16 mouse cellular contexts compared by ENCODE assay signal in the genomic region with DNA sequence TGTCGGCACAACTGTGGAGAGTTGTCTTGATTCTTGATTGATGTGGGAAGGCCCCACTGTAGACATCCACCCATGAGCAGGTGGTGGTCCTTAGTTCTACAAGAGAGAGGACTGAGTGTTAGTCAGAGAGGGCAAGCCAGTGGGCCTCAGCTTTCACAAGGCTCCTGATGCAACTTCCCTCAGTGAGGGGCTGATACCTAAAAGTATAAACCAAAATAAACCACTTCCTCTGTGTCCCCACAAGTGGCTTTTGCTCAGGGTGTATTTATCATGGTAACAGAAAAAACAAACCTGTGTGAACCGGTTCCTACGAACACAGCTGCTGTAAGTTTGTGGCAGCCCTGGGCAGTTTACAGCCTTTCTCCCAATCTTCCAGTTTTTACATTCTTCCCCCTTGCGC. TPM values are rescaled to one million over a fixed set of nuclear protein-coding genes. Genes with fewer than 3 reads are reported as not detected.
DNase-seq lines count a peak whose midpoint lies in the region; ATAC-seq and TF ChIP-seq lines count a peak whose summit lies in the region.
"Had no signal": no experiment of that assay in that cellular context is flagged by ENCODE, and none has a peak within 500 bp of the region (broad histone marks: within the 10 kb centered on the region; RNA-seq: fewer than 3 reads in every experiment).

No protein-coding gene starts in this region.

- H3K4me3 ChIP-seq in spleen, adult 2 months (ENCODE audit: extremely low read depth, insufficient read depth, insufficient read length): no peak overlapping the region
- H3K4me3 ChIP-seq: embryonic facial prominence, embryonic 12.5 days; forebrain, embryonic 15.5 days; limb, embryonic 12.5 days; midbrain, embryonic 13.5 days had no signal

- H3K4me1 ChIP-seq in spleen, adult 2 months (ENCODE audit: control insufficient read depth, insufficient read depth, insufficient read length): peaks cover 30% of the 10 kb centered on the region; the same call in 1 of the 2 replicates
- H3K4me1 ChIP-seq: embryonic facial prominence, embryonic 12.5 days; forebrain, embryonic 15.5 days; limb, embryonic 12.5 days; midbrain, embryonic 13.5 days had no signal

- no peaks in the 10 kb centered on the region for H3K36me3 ChIP-seq in spleen, adult 2 months (ENCODE audit: control insufficient read depth, insufficient read depth, low read length)
- H3K36me3 ChIP-seq: embryonic facial prominence, embryonic 12.5 days; forebrain, embryonic 15.5 days; limb, embryonic 12.5 days; midbrain, embryonic 13.5 days had no signal

- peak; percentile 70 for ATAC-seq in inflammation-experienced regulatory T-cells, adult 6 months
- ATAC-seq in monocyte, adult 5-6 weeks (replicated peaks; ENCODE audit: insufficient number of reproducible peaks, low FRiP score, low TSS enrichment, poor library complexity, severe bottlenecking): peak; percentile 78
- ATAC-seq: forebrain, embryonic 15.5 days; midbrain, embryonic 13.5 days had no signal

- WGBS in spleen, adult 2 months: 8% methylated on average over 4 of the region's 4 CpGs

- TF ChIP-seq CTCF in spleen, adult 2 months (IDR thresholded peaks at IDR 0.05; ENCODE audit: extremely low read depth, insufficient read depth, insufficient read length, insufficient replicate concordance): no peak

- peak overlapping the region; percentile 93 for H3K27ac ChIP-seq in spleen, adult 2 months (ENCODE audit: insufficient read depth, low read length)
- H3K27ac ChIP-seq: embryonic facial prominence, embryonic 12.5 days; forebrain, embryonic 15.5 days; hindbrain, embryonic 14.5 days; limb, embryonic 12.5 days; midbrain, embryonic 13.5 days had no signal

- DNase-seq in spleen, adult 2 months (ENCODE audit: low read depth in 1 of 2, low spot score in 2 of 2): peak; percentile 48 to 79
- DNase-seq in spleen, adult 12 weeks (ENCODE audit: low spot score): no peak
- peak; percentile 32 to 46 for DNase-seq in thymus, postnatal 36 days
- no peak for DNase-seq in embryo, embryonic 11 days
- no peak for DNase-seq in ovary, postnatal 36 days (ENCODE audit: low spot score)
- no peak for DNase-seq in adrenal gland, adult (ENCODE audit: inconsistent age in 2 of 2, low spot score in 1 of 2)
- DNase-seq: adrenal gland, adult 8-10 months; cerebellum, adult 11-12 months; kidney, postnatal 4 days had no signal

- TF ChIP-seq POLR2A in spleen, adult 2 months (IDR thresholded peaks at IDR 0.05; ENCODE audit: low read depth, low read length): no peak; the same call in 1 of the 2 replicates

- H3K27me3 ChIP-seq in spleen, adult 2 months (ENCODE audit: control insufficient read depth, insufficient read depth, low read length): no peaks in the 10 kb centered on the region
- H3K27me3 ChIP-seq: embryonic facial prominence, embryonic 12.5 days; forebrain, embryonic 15.5 days; limb, embryonic 12.5 days; midbrain, embryonic 13.5 days had no signal

RNA-seq across cellular contexts. Expression of a gene that starts 15.6 kb away (rescaled TPM):
- polyA plus RNA-seq in spleen, adult 2 months (2012; rRNA removed): 48.7 and 57.4 TPM in 2 replicates
- 10 to 100 TPM; 61.9 to 81.5 (median 75.8) TPM for polyA plus RNA-seq in inflammation-experienced regulatory T-cells, adult 6 months (2017; shearing (Covaris generic))
- total RNA-seq in monocyte, adult 5-6 weeks (2017): 253 to 285 TPM (median 262 TPM) in 3 replicates

RNA-seq across cellular contexts. Expression of a gene that starts 28.5 kb away (rescaled TPM):
- polyA plus RNA-seq in spleen, adult 2 months (2012; rRNA removed): 284 and 346 TPM in 2 replicates
- polyA plus RNA-seq in inflammation-experienced regulatory T-cells, adult 6 months (2017; shearing (Covaris generic)): 100 to 1,000 TPM; 181 to 204 (median 188) TPM
- total RNA-seq in monocyte, adult 5-6 weeks (2017): 166 to 275 TPM (median 211 TPM) in 3 replicates

RNA-seq across cellular contexts. Expression of a gene that starts 43.9 kb away (rescaled TPM):
- 0.94 and 1.1 TPM in 2 replicates for polyA plus RNA-seq in spleen, adult 2 months (2012; rRNA removed)
- 1 to 10 TPM; 3.2 to 4.3 (median 3.2) TPM for polyA plus RNA-seq in inflammation-experienced regulatory T-cells, adult 6 months (2017; shearing (Covaris generic))
- 3.2 to 4.2 TPM (median 3.5 TPM) in 3 replicates for total RNA-seq in monocyte, adult 5-6 weeks (2017)

RNA-seq across cellular contexts. Expression of a gene that starts 53.4 kb away (rescaled TPM):
- polyA plus RNA-seq in spleen, adult 2 months (2012; rRNA removed): 8.5 and 9.2 TPM in 2 replicates
- under 1 TPM in 1 of 3 experiments, not detected in 2; 0.20 TPM for polyA plus RNA-seq in inflammation-experienced regulatory T-cells, adult 6 months (2017; shearing (Covaris generic))
- 1.9 TPM in 1 of 3 replicates, not detected in the others for total RNA-seq in monocyte, adult 5-6 weeks (2017)

RNA-seq across cellular contexts. Expression of a gene that starts 59.0 kb away (rescaled TPM):
- polyA plus RNA-seq in spleen, adult 2 months (2012; rRNA removed): 67.9 and 83.7 TPM in 2 replicates
- 10 to 100 TPM; 35.2 to 56.0 (median 47.0) TPM for polyA plus RNA-seq in inflammation-experienced regulatory T-cells, adult 6 months (2017; shearing (Covaris generic))
- 3.8 to 17.3 TPM (median 8.8 TPM) in 3 replicates for total RNA-seq in monocyte, adult 5-6 weeks (2017)

Comparison
In these comparisons a context has a peak if more than half of its experiments do, and no peak if none do; other contexts are left out.
1. DNase-seq: peak in spleen, adult 2 months (2 of 2) and thymus, postnatal 36 days (2 of 2); none in spleen, adult 12 weeks (single experiment), embryo, embryonic 11 days (single experiment), ovary, postnatal 36 days (single experiment) and adrenal gland, adult (0 of 2).